Mouse (Mus musculus) C2C12 (cell line): ENCODE data around the gene Plekhm2. TPM values are rescaled to one million over a fixed set of nuclear protein-coding genes. Genes with fewer than 3 reads are reported as not detected.

ENCODE experiments used
- H3K27me3 ChIP-seq: one replicate; pipeline ENCODE4 v1.6.1; 2011; ENCODE audit not compliant: control insufficient read depth, insufficient read depth, insufficient read length
- H3K36me3 ChIP-seq: one replicate; pipeline ENCODE4 v1.6.1; 2011; ENCODE audit not compliant: control insufficient read depth, insufficient read depth
- H3K4me3 ChIP-seq: one replicate; pipeline ENCODE4 v1.5.1; 2011; ENCODE audit warnings: mild to moderate bottlenecking, control low read depth; ENCODE audit not compliant: poor library complexity, insufficient read depth, severe bottlenecking
- H3K79me2 ChIP-seq: one replicate; pipeline ENCODE4 v1.6.1; 2011; ENCODE audit not compliant: control insufficient read depth, insufficient read depth
- H3K79me3 ChIP-seq: one replicate; pipeline ENCODE4 v1.6.1; 2011; ENCODE audit warnings: low read depth, control low read depth
- H3ac ChIP-seq: one replicate; pipeline ENCODE3; 2011; ENCODE audit warnings: low read depth; ENCODE audit not compliant: control insufficient read depth, insufficient read length
- CEBPB ChIP-seq: IDR thresholded peaks from one replicate; pipeline ENCODE4 v1.6.1; 2011; ENCODE audit warnings: low read depth, mild to moderate bottlenecking, control low read depth, moderate library complexity
- CTCF ChIP-seq: IDR thresholded peaks from one replicate; pipeline ENCODE4 v1.5.1; 2011; ENCODE audit not compliant: control insufficient read depth, insufficient read depth, insufficient read length
- FOSL1 ChIP-seq: IDR thresholded peaks from one replicate; pipeline ENCODE4 v1.8.0; 2011; ENCODE audit warnings: mild to moderate bottlenecking, low read length; ENCODE audit not compliant: poor library complexity, insufficient read depth, severe bottlenecking
- MAX ChIP-seq: IDR thresholded peaks from one replicate; pipeline ENCODE4 v1.6.1; 2011; ENCODE audit warnings: mild to moderate bottlenecking, control low read depth
- MYOD1 ChIP-seq: IDR thresholded peaks from one replicate; pipeline ENCODE4 v1.6.1; 2011; ENCODE audit warnings: low read depth; ENCODE audit not compliant: control insufficient read depth, insufficient read length
- MYOG ChIP-seq: IDR thresholded peaks from one replicate; pipeline ENCODE4 v1.6.1; 2011; ENCODE audit not compliant: control insufficient read depth, insufficient read length; ENCODE audit errors: extremely low read depth
- USF1 ChIP-seq: IDR thresholded peaks from one replicate; pipeline ENCODE4 v1.6.1; 2011; ENCODE audit warnings: low read depth, mild to moderate bottlenecking, control low read depth, moderate library complexity
- polyA plus RNA-seq: library from polyadenylated mRNA; unstranded; fragments of >200 nt; fragmentation: generic; extraction: Trizol; gene quantifications from one replicate; pipeline ENCODE4 v1.2.1, GENCODE M21; 2012; ENCODE audit warnings: missing spikeins

The Plekhm2 gene
- polyA plus RNA-seq, 1 experiment, result 13.1 TPM

GRCm38 (mm10) chr4:141659739-141660138 is 5.0 kb downstream of the Plekhm2 start:
- Histone ChIP-seq H3K27me3 (no peaks in the 10 kb centered on the region), H3K4me3 (no peak overlapping the region), H3ac (no peak overlapping the region), H3K79me2 (peaks cover 14% of the 10 kb centered on the region), H3K79me3 (peaks cover 7% of the 10 kb centered on the region), H3K36me3 (no peaks in the 10 kb centered on the region)
- TF ChIP-seq MYOD1 (no peak), FOSL1 (no peak), CEBPB (no peak), USF1 (no peak), CTCF (no peak)

DNA sequence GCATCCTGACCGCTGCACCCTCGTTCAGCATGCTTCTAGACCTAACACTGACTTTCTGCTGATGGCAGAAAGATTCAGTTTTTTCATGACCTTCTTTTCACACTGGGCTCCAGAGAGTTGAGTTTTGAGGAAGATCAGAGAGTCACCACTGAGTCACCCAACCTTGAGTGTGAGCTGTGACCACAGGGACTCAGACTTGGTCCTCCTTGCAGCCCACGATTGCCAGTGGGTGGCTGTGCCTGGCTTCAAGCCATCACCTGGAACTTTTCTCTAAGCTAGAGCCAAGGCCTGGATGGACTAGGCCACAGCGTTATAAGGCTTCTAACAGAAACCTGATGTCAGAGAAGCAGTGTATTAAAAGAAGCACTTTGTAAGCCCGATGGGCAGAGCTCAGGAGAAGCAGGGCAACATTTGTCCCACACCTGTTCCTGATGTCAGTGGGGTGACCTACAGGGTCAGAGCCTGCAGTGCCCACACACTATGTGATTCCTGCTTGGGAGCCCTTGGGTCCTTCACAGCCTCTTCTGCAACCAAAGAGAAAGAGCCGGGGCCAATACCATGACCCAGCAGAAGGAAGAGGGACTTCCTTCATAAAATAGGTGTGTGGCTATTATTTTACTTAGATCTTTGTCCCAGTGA is 5.7 kb downstream of the Plekhm2 start:
- no peak overlapping the region for H3K4me3 ChIP-seq
- TF ChIP-seq MYOD1, result no peak
- no peak for TF ChIP-seq USF1
- TF ChIP-seq CTCF, result no peak
- no peak for TF ChIP-seq FOSL1
- no peak for TF ChIP-seq CEBPB
- TF ChIP-seq MYOG, result no peak
- no peak for TF ChIP-seq MAX
- no peak overlapping the region for H3ac ChIP-seq
- H3K79me3 ChIP-seq, result peaks cover 7% of the 10 kb centered on the region
- no peaks in the 10 kb centered on the region for H3K27me3 ChIP-seq
- H3K79me2 ChIP-seq, result peaks cover 14% of the 10 kb centered on the region
- no peaks in the 10 kb centered on the region for H3K36me3 ChIP-seq

DNA sequence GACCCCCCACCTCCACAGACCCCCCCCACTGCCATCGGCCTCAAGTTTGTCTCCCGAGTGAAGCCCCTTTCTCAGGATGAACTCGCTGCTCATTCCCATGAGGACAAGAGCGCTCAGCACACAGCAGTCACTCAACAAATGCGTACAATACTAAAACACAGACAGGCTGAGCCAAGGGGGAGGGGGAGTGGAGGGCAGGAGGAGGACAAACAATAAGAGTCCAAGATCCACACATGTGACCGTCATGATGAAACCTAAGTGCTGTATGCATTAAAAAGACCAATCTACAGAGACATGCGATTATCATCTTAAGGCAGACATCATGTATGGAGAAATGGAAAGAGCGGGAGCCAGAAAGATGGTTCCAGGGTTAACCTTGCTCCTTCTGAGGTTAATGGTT is 7.8 kb downstream of the Plekhm2 start:
- H3K79me3 ChIP-seq, result no peaks in the 10 kb centered on the region
- H3K27me3 ChIP-seq, result no peaks in the 10 kb centered on the region
- no peak overlapping the region for H3K4me3 ChIP-seq
- no peaks in the 10 kb centered on the region for H3K79me2 ChIP-seq
- no peaks in the 10 kb centered on the region for H3K36me3 ChIP-seq
- no peak for TF ChIP-seq FOSL1
- no peak for TF ChIP-seq MAX
- TF ChIP-seq MYOD1, result no peak
- TF ChIP-seq CTCF, result no peak
- no peak for TF ChIP-seq MYOG
- TF ChIP-seq CEBPB, result no peak
- TF ChIP-seq USF1, result no peak
- no peak overlapping the region for H3ac ChIP-seq

GRCm38 (mm10) chr4:141655908-141656608 is 8.6 kb downstream of the Plekhm2 start:
- TF ChIP-seq CEBPB, result no peak
- no peak for TF ChIP-seq MYOG
- TF ChIP-seq MYOD1, result no peak
- no peak for TF ChIP-seq USF1
- TF ChIP-seq MAX, result no peak
- TF ChIP-seq CTCF, result no peak
- no peak for TF ChIP-seq FOSL1
- Histone ChIP-seq H3K27me3 (no peaks in the 10 kb centered on the region), H3K4me3 (no peak overlapping the region), H3K79me3 (no peaks in the 10 kb centered on the region), H3K36me3 (no peaks in the 10 kb centered on the region), H3ac (no peak overlapping the region), H3K79me2 (no peaks in the 10 kb centered on the region)

DNA sequence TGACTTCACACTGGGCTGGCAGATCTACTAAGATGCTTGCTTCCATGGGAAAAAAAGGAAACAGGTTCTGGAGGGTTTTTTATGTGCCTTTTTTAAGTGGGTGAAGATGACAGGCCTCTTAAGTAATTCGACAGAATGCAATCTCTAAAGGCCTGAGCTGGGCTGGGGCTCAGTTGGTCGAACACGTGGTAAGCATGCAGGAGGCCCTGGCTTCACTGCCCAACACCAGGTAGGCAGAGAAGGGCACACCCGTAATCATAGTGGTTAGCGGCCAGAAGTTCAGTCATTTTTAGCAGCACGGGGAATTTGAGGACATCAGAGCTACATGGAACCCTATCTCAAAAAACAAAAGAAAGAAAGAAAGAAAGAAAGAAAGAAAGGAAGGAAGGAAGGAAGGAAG is 10.2 kb downstream of the Plekhm2 start:
- H3K79me2 ChIP-seq, result peaks cover 3% of the 10 kb centered on the region
- no peak overlapping the region for H3K4me3 ChIP-seq
- no peaks in the 10 kb centered on the region for H3K27me3 ChIP-seq
- peaks cover 5% of the 10 kb centered on the region for H3K36me3 ChIP-seq
- H3K79me3 ChIP-seq, result no peaks in the 10 kb centered on the region
- TF ChIP-seq CTCF, result no peak
- no peak for TF ChIP-seq MAX
- no peak for TF ChIP-seq FOSL1
- TF ChIP-seq CEBPB, result no peak
- TF ChIP-seq MYOG, result no peak
- no peak for TF ChIP-seq MYOD1
- H3ac ChIP-seq, result no peak overlapping the region
